Mouse (Mus musculus) kidney, adult 2 months (tissue): Measurements from ENCODE around the gene Pigk.

Source experiments
- CTCF ChIP-seq: fragments of 200-500 bp; conservative IDR thresholded peaks from 2 replicates; pipeline ENCODE4 v1.5.1; 2011; ENCODE audit warnings: low read depth, mild to moderate bottlenecking, control low read depth, low read length, moderate library complexity, mixed read lengths; ENCODE audit not compliant: insufficient read depth, insufficient read length
- POLR2A ChIP-seq: fragments of 200-500 bp; IDR thresholded peaks from one replicate; pipeline ENCODE4 v1.6.1; 2011; ENCODE audit warnings: low read depth, low read length, control low read depth

DNA sequence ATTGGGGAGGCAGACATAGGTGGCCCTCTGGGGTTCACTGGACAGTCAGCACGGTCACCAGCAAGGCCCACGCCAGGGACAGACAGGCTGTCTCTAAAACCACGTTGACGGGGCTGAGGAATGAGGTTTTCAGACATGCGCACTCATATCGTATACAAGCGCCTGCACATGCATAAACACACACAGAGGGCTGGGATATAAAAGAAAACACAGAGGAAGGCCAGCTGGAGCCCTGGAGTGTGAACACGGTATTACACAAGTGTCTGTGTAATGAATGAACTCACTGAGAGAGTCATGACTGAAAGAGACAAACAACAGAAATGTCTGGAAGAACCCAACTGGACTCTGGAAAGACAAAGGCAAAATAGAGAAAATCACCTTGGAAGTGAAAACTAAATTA is 47.8 kb downstream of the Pigk start:
- TF ChIP-seq CTCF (no peak), POLR2A (no peak)
